Mouse (Mus musculus) small intestine, adult 2 months (tissue): ENCODE measurements around the gene Dad1.

Source experiments
- CTCF ChIP-seq: fragments of 200-500 bp; IDR thresholded peaks from 2 replicates; pipeline ENCODE4 v1.5.1; 2012; ENCODE audit warnings: low read depth, mild to moderate bottlenecking, control low read depth, inconsistent platforms, low read length, moderate library complexity, mixed read lengths; ENCODE audit not compliant: insufficient replicate concordance, insufficient read length; ENCODE audit errors: extremely low read depth
- POLR2A ChIP-seq: fragments of 200-500 bp; IDR thresholded peaks from 2 replicates; pipeline ENCODE4 v1.6.1; 2012; ENCODE audit warnings: low read depth, mild to moderate bottlenecking, control low read depth, inconsistent platforms, low read length, moderate library complexity

GRCm38 (mm10) chr14:54228933-54229713, 24.8 kb downstream of the Dad1 start:
- TF ChIP-seq CTCF, result no peak
- TF ChIP-seq POLR2A, result no peak
